Mouse (Mus musculus): Measurements from ENCODE around the gene Sppl2b. TPM values are rescaled to one million over a fixed set of nuclear protein-coding genes. Genes with fewer than 3 reads are reported as not detected.

Sppl2b gene
- total and polyA plus RNA-seq, 3 experiments: 52.0 to 65.9 TPM; not detected in 1

- Histone ChIP-seq H3K36me3 (ENCODE audit: control insufficient read depth in 1 of 2, insufficient read depth in 2 of 2, low read length in 2 of 2) (no peaks in the 10 kb centered on the region), H3K27ac (ENCODE audit: control insufficient read depth, low read depth, low read length) (no peak overlapping the region), H3K9me3 (replicated peaks; ENCODE audit: insufficient read depth, low read length) (no peaks in the 10 kb centered on the region), H3K4me1 (ENCODE audit: control insufficient read depth in 1 of 2, insufficient read depth in 2 of 2, low read length in 2 of 2) (no peaks in the 10 kb centered on the region; a peak in 1 of 4 replicates), H3K79me2 (ENCODE audit: control insufficient read depth, insufficient read depth, low read length, poor library complexity) (no peaks in the 10 kb centered on the region), H3K27me3 (ENCODE audit: control insufficient read depth in 1 of 2, insufficient read depth in 2 of 2, low read length in 2 of 2) (no peaks in the 10 kb centered on the region), H3K9ac (ENCODE audit: control insufficient read depth, low read depth, low read length, poor library complexity, severe bottlenecking) (no peak overlapping the region), H3K4me3 (ENCODE audit: control insufficient read depth in 1 of 2, insufficient read depth in 1 of 2, low read depth in 2 of 2, low read length in 2 of 2) (no peak overlapping the region)
- TF ChIP-seq TBP (IDR thresholded peaks at IDR 0.05; ENCODE audit: low read depth, low read length): no peak
- TF ChIP-seq POLR2A (IDR thresholded peaks at IDR 0.05; ENCODE audit: control insufficient read depth in 1 of 2, insufficient read depth in 1 of 2, low read depth in 1 of 2, low read length in 2 of 2, poor library complexity in 1 of 2): no peak
- TF ChIP-seq TCF12 (IDR thresholded peaks at IDR 0.05; ENCODE audit: low read depth, low read length): no peak
- no peak for TF ChIP-seq MEF2A (IDR thresholded peaks at IDR 0.05; ENCODE audit: extremely low read depth, insufficient replicate concordance, low read depth, low read length, poor library complexity, severe bottlenecking)
- TF ChIP-seq ZKSCAN1 (IDR thresholded peaks at IDR 0.05; ENCODE audit: low read depth, low read length): no peak
- TF ChIP-seq MAZ (IDR thresholded peaks at IDR 0.05; ENCODE audit: low read depth, low read length): no peak
- TF ChIP-seq RCOR1 (IDR thresholded peaks at IDR 0.05; ENCODE audit: low read depth, low read length): no peak
- no peak for TF ChIP-seq TAL1 (IDR thresholded peaks at IDR 0.05; ENCODE audit: low read length)
- no peak for TF ChIP-seq ZMIZ1 (IDR thresholded peaks at IDR 0.05; ENCODE audit: low read depth, low read length)
- no peak for TF ChIP-seq POLR2AphosphoS2 (IDR thresholded peaks at IDR 0.05; ENCODE audit: low read length)
- no peak for TF ChIP-seq USF2 (IDR thresholded peaks at IDR 0.05; ENCODE audit: borderline replicate concordance in 1 of 2, insufficient read depth in 1 of 2, low read depth in 1 of 2, low read length in 2 of 2)
- DNase-seq (ENCODE audit: low read depth, low spot score): no peak
Observed at GRCm38 (mm10) chr10:80874035-80874434, 19.0 kb downstream of the Sppl2b start.

GRCm38 (mm10) chr10:80876028-80876427 lies 21.0 kb downstream of the Sppl2b start:
- no peaks in the 10 kb centered on the region for H3K9me3 ChIP-seq (replicated peaks; ENCODE audit: insufficient read depth, low read length)
- peak; percentile 82 for DNase-seq (ENCODE audit: low read depth, low spot score)
- H3K4me3 ChIP-seq (ENCODE audit: control insufficient read depth in 1 of 2, insufficient read depth in 1 of 2, low read depth in 2 of 2, low read length in 2 of 2): no peak overlapping the region
- no peaks in the 10 kb centered on the region for H3K79me2 ChIP-seq (ENCODE audit: control insufficient read depth, insufficient read depth, low read length, poor library complexity)
- no peaks in the 10 kb centered on the region for H3K27me3 ChIP-seq (ENCODE audit: control insufficient read depth in 1 of 2, insufficient read depth in 2 of 2, low read length in 2 of 2)
- peak; percentile 52 for TF ChIP-seq SIN3A (IDR thresholded peaks at IDR 0.05; ENCODE audit: low read length)
- peak; percentile 76 for TF ChIP-seq RAD21 (IDR thresholded peaks at IDR 0.05; ENCODE audit: low read depth, low read length)
- TF ChIP-seq ZC3H11A (IDR thresholded peaks at IDR 0.05; ENCODE audit: low read depth, low read length): peak; percentile 86
- TF ChIP-seq HCFC1 (IDR thresholded peaks at IDR 0.05; ENCODE audit: low read depth, low read length): 0 out of 2 replicates have a peak, but pooled peaks have one; percentile 30
- TF ChIP-seq SMC3 (IDR thresholded peaks at IDR 0.05; ENCODE audit: low read depth, low read length): peak; percentile 93
- TF ChIP-seq USF2 (IDR thresholded peaks at IDR 0.05; ENCODE audit: borderline replicate concordance in 1 of 2, insufficient read depth in 1 of 2, low read depth in 1 of 2, low read length in 2 of 2): no peak
- TF ChIP-seq TCF12 (IDR thresholded peaks at IDR 0.05; ENCODE audit: low read depth, low read length): 0 out of 2 replicates have a peak, but pooled peaks have one; percentile 6
- TF ChIP-seq CTCF (IDR thresholded peaks at IDR 0.05 in 2 of 3, conservative IDR thresholded peaks at IDR 0.05 in 1 of 3; ENCODE audit: control insufficient read depth in 1 of 3, insufficient read depth in 1 of 3, low read depth in 2 of 3, low read length in 3 of 3, poor library complexity in 1 of 3, severe bottlenecking in 1 of 3): peak; percentile 82 to 93 (median 83)
- TF ChIP-seq CHD2 (IDR thresholded peaks at IDR 0.05; ENCODE audit: low read length): no peak
- H3K27ac ChIP-seq (ENCODE audit: control insufficient read depth, low read depth, low read length): no peak overlapping the region
- peaks cover 2 to 11% of the 10 kb centered on the region in 2 experiments; a peak in 3 of 4 replicates for H3K4me1 ChIP-seq (ENCODE audit: control insufficient read depth in 1 of 2, insufficient read depth in 2 of 2, low read length in 2 of 2)
- H3K36me3 ChIP-seq (ENCODE audit: control insufficient read depth in 1 of 2, insufficient read depth in 2 of 2, low read length in 2 of 2): no peaks in the 10 kb centered on the region
- H3K9ac ChIP-seq (ENCODE audit: control insufficient read depth, low read depth, low read length, poor library complexity, severe bottlenecking): no peak overlapping the region

All from MEL (cell line).